Comparison of ENCODE assay signal across 9 mouse cellular contexts in the genomic region with DNA sequence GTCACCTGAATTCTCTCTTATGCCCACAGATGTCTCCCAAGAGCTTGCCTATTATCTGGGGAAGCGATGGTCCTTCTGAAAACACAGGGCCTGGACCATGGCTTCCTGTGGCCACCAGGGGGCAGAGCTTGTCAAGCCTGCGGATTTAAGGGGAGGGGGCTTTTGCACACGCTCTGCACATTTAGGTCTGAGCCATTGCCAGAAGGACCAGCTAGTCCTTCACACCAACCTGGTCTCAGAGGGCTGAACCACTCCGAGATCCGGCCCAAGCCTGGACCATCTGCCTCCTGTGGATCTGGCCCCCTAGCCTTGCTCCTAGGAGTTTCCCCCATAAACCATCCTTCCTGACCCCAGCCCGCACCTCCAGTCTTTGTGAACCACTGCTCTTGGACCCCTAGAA. TPM values are rescaled to one million over a fixed set of nuclear protein-coding genes. Genes with fewer than 3 reads are reported as not detected.
DNase-seq lines count a peak whose midpoint lies in the region; ATAC-seq and TF ChIP-seq lines count a peak whose summit lies in the region.
"Had no signal": no experiment of that assay in that cellular context is flagged by ENCODE, and none has a peak within 500 bp of the region (broad histone marks: within the 10 kb centered on the region; RNA-seq: fewer than 3 reads in every experiment).

No protein-coding gene starts in this region.

- peaks cover 1% of the 10 kb centered on the region; the same call in 1 of the 2 replicates for H3K4me1 ChIP-seq in cortical plate, adult 2 months (ENCODE audit: control insufficient read depth, insufficient read depth, low read length)
- peaks cover 28% of the 10 kb centered on the region for H3K4me1 ChIP-seq in hindbrain, embryonic 15.5 days (replicated peaks)
- H3K4me1 ChIP-seq in lung, postnatal 0 days (ENCODE audit: insufficient read depth, low read depth, low read length), result peaks cover 10% of the 10 kb centered on the region; the same call in 1 of the 2 replicates
- peaks cover 30% of the 10 kb centered on the region for H3K4me1 ChIP-seq in testis, adult 2 months (ENCODE audit: control insufficient read depth, insufficient read depth, low read length)

- no peaks in the 10 kb centered on the region for H3K36me3 ChIP-seq in hindbrain, embryonic 15.5 days
- no peaks in the 10 kb centered on the region for H3K36me3 ChIP-seq in lung, postnatal 0 days (ENCODE audit: insufficient read depth, low read length)
- no peaks in the 10 kb centered on the region for H3K36me3 ChIP-seq in testis, adult 2 months (ENCODE audit: control insufficient read depth, insufficient read depth, low read length)

- 13% methylated on average over 6 of the region's 6 CpGs for WGBS in hindbrain, embryonic 15.5 days
- 21% methylated on average over 6 of the region's 6 CpGs for WGBS in lung, postnatal 0 days

- H3K4me2 ChIP-seq in hindbrain, embryonic 15.5 days, result no peak overlapping the region
- H3K4me2 ChIP-seq in lung, postnatal 0 days (replicated peaks; ENCODE audit: low read depth, low read length), result no peak overlapping the region

- TF ChIP-seq CTCF in cortical plate, adult 2 months (IDR thresholded peaks at IDR 0.05; ENCODE audit: extremely low read depth, insufficient read depth, low read length), result peak; percentile 66
- TF ChIP-seq CTCF in lung, postnatal 0 days (IDR thresholded peaks at IDR 0.05), result peak; percentile 89
- TF ChIP-seq CTCF in testis, adult 2 months (IDR thresholded peaks at IDR 0.05; ENCODE audit: control insufficient read depth, insufficient read depth, insufficient replicate concordance, low read depth, low read length), result peak; percentile 84

- H3K9ac ChIP-seq in hindbrain, embryonic 15.5 days, result no peak overlapping the region
- H3K9ac ChIP-seq in lung, postnatal 0 days (replicated peaks; ENCODE audit: low read depth), result no peak overlapping the region

- DNase-seq in gastrocnemius, postnatal 10 days, result peak; percentile 37
- no peak for DNase-seq in gastrocnemius, postnatal 14 days
- DNase-seq in CD4-positive helper T cell, adult 2 months (ENCODE audit: low read depth, low spot score), result peak; percentile 30
- peak; percentile 58 for DNase-seq in lung, postnatal 0 days (ENCODE audit: low spot score)

- H3K27me3 ChIP-seq in hindbrain, embryonic 15.5 days, result peaks cover 28% of the 10 kb centered on the region
- peaks cover 29% of the 10 kb centered on the region for H3K27me3 ChIP-seq in lung, postnatal 0 days (replicated peaks; ENCODE audit: insufficient read depth, low read length)
- no peaks in the 10 kb centered on the region for H3K27me3 ChIP-seq in testis, adult 2 months (ENCODE audit: control insufficient read depth, insufficient read depth, low read length)

- TF ChIP-seq EP300 in lung, postnatal 0 days (IDR thresholded peaks at IDR 0.05), result no peak

- no peak overlapping the region for H3K27ac ChIP-seq in cortical plate, adult 2 months (ENCODE audit: insufficient read depth, low read length)
- no peak overlapping the region for H3K27ac ChIP-seq in hindbrain, embryonic 15.5 days (replicated peaks)
- no peak overlapping the region for H3K27ac ChIP-seq in lung, postnatal 0 days (ENCODE audit: low read length)
- H3K27ac ChIP-seq in testis, adult 2 months (ENCODE audit: control insufficient read depth, insufficient read depth, low read depth, low read length), result no peak overlapping the region

- ATAC-seq in hindbrain, embryonic 15.5 days (ENCODE audit: low FRiP score, low read depth), result peak; percentile 32
- ATAC-seq in lung, postnatal 0 days, result 0 out of 2 replicates have a peak, but pooled peaks have one; percentile 10
- ATAC-seq in monocyte, adult 5-6 weeks (replicated peaks; ENCODE audit: insufficient number of reproducible peaks, low FRiP score, low TSS enrichment, poor library complexity, severe bottlenecking), result no peak

- intact Hi-C loops in gastrocnemius, postnatal 14 days (cut with DNase I; ENCODE audit: low total_unique reads), result loop anchor here (5.0 kb wide), 1 partner anchor 359 kb away; no protein-coding TSS in a partner anchor

- H3K4me3 ChIP-seq in cortical plate, adult 2 months (ENCODE audit: insufficient read depth, low read length), result no peak overlapping the region
- H3K4me3 ChIP-seq in hindbrain, embryonic 15.5 days, result no peak overlapping the region
- no peak overlapping the region for H3K4me3 ChIP-seq in lung, postnatal 0 days (ENCODE audit: low read depth, low read length)
- H3K4me3 ChIP-seq in testis, adult 2 months (ENCODE audit: control insufficient read depth, low read depth, low read length), result peak overlapping the region; percentile 60

- no peak for TF ChIP-seq POLR2A in cortical plate, adult 2 months (IDR thresholded peaks at IDR 0.05; ENCODE audit: extremely low read depth, insufficient read depth, low read length)
- no peak for TF ChIP-seq POLR2A in testis, adult 2 months (IDR thresholded peaks at IDR 0.05; ENCODE audit: control insufficient read depth, low read depth, low read length)

- H3K9me3 ChIP-seq in hindbrain, embryonic 15.5 days, result no peaks in the 10 kb centered on the region
- no peaks in the 10 kb centered on the region for H3K9me3 ChIP-seq in lung, postnatal 0 days (ENCODE audit: low read length)

RNA-seq across cellular contexts. Expression of gene Artn, which starts 1.3 kb away (rescaled TPM):
- 1 to 10 TPM in 1 of 2 experiments, under 1 TPM in 1; 0.68 to 1.1 TPM for total RNA-seq in gastrocnemius, postnatal 10 days (2021)
- under 1 TPM; 0.31 TPM for total RNA-seq in gastrocnemius, postnatal 14 days (2021)
- polyA plus RNA-seq in cortical plate, adult 2 months (2012; rRNA removed), result 0.65 and 0.78 TPM in 2 replicates
- 0.87 and 0.92 TPM in 2 replicates for polyA plus RNA-seq in hindbrain, embryonic 15.5 days (2015; fragmentation: Nextera tagmentation; extraction: Ambion mirVana)
- 3.2 and 3.5 TPM in 2 replicates for polyA plus RNA-seq in lung, postnatal 0 days (2015; fragmentation: Nextera tagmentation; extraction: Ambion mirVana)
- polyA plus RNA-seq in testis, adult 2 months (2012; rRNA removed), result 9.0 and 10.2 TPM in 2 replicates
- total RNA-seq in monocyte, adult 5-6 weeks (2017), result not detected in 3 replicates
- total RNA-seq: neutrophil, adult 5-6 weeks had no signal

RNA-seq across cellular contexts. Expression of gene Ipo13, which starts 13.4 kb away (rescaled TPM):
- 100 to 1,000 TPM; 146 to 154 TPM for total RNA-seq in gastrocnemius, postnatal 10 days (2021)
- 100 to 1,000 TPM; 141 to 204 TPM for total RNA-seq in gastrocnemius, postnatal 14 days (2021)
- 124 and 127 TPM in 2 replicates for polyA plus RNA-seq in cortical plate, adult 2 months (2012; rRNA removed)
- polyA plus RNA-seq in hindbrain, embryonic 15.5 days (2015; fragmentation: Nextera tagmentation; extraction: Ambion mirVana), result 62.3 and 68.8 TPM in 2 replicates
- polyA plus RNA-seq in lung, postnatal 0 days (2015; fragmentation: Nextera tagmentation; extraction: Ambion mirVana), result 32.1 and 35.6 TPM in 2 replicates
- polyA plus RNA-seq in testis, adult 2 months (2012; rRNA removed), result 207 and 222 TPM in 2 replicates
- total RNA-seq in monocyte, adult 5-6 weeks (2017), result 4.4 to 15.6 TPM (median 7.5 TPM) in 3 replicates

RNA-seq across cellular contexts. Expression of gene Dph2, which starts 36.4 kb away (rescaled TPM):
- 1 to 10 TPM; 3.1 to 3.3 TPM for total RNA-seq in gastrocnemius, postnatal 10 days (2021)
- total RNA-seq in gastrocnemius, postnatal 14 days (2021), result 1 to 10 TPM; 2.6 to 2.7 TPM
- polyA plus RNA-seq in cortical plate, adult 2 months (2012; rRNA removed), result 13.8 and 14.4 TPM in 2 replicates
- polyA plus RNA-seq in hindbrain, embryonic 15.5 days (2015; fragmentation: Nextera tagmentation; extraction: Ambion mirVana), result 21.8 and 23.6 TPM in 2 replicates
- 7.8 and 8.6 TPM in 2 replicates for polyA plus RNA-seq in lung, postnatal 0 days (2015; fragmentation: Nextera tagmentation; extraction: Ambion mirVana)
- 6.6 and 8.2 TPM in 2 replicates for polyA plus RNA-seq in testis, adult 2 months (2012; rRNA removed)
- total RNA-seq in monocyte, adult 5-6 weeks (2017), result 2.1 to 15.0 TPM (median 4.2 TPM) in 3 replicates

RNA-seq across cellular contexts. Expression of gene Atp6v0b, which starts 41.1 kb away (rescaled TPM):
- 10 to 100 TPM; 60.6 to 74.5 TPM for total RNA-seq in gastrocnemius, postnatal 10 days (2021)
- 10 to 100 TPM; 55.4 to 57.6 TPM for total RNA-seq in gastrocnemius, postnatal 14 days (2021)
- 800 and 801 TPM in 2 replicates for polyA plus RNA-seq in cortical plate, adult 2 months (2012; rRNA removed)
- 570 and 601 TPM in 2 replicates for polyA plus RNA-seq in hindbrain, embryonic 15.5 days (2015; fragmentation: Nextera tagmentation; extraction: Ambion mirVana)
- 346 TPM in 2 replicates for polyA plus RNA-seq in lung, postnatal 0 days (2015; fragmentation: Nextera tagmentation; extraction: Ambion mirVana)
- polyA plus RNA-seq in testis, adult 2 months (2012; rRNA removed), result 214 and 232 TPM in 2 replicates
- 121 to 188 TPM (median 178 TPM) in 3 replicates for total RNA-seq in monocyte, adult 5-6 weeks (2017)

RNA-seq across cellular contexts. Expression of gene B4galt2, which starts 44.9 kb away (rescaled TPM):
- 10 to 100 TPM; 12.3 to 15.0 TPM for total RNA-seq in gastrocnemius, postnatal 10 days (2021)
- 1 to 10 TPM; 6.5 to 8.1 TPM for total RNA-seq in gastrocnemius, postnatal 14 days (2021)
- polyA plus RNA-seq in cortical plate, adult 2 months (2012; rRNA removed), result 119 and 122 TPM in 2 replicates
- polyA plus RNA-seq in hindbrain, embryonic 15.5 days (2015; fragmentation: Nextera tagmentation; extraction: Ambion mirVana), result 56.5 and 69.5 TPM in 2 replicates
- 7.2 and 7.7 TPM in 2 replicates for polyA plus RNA-seq in lung, postnatal 0 days (2015; fragmentation: Nextera tagmentation; extraction: Ambion mirVana)
- polyA plus RNA-seq in testis, adult 2 months (2012; rRNA removed), result 28.5 and 33.1 TPM in 2 replicates
- total RNA-seq in monocyte, adult 5-6 weeks (2017), result not detected in 3 replicates
- total RNA-seq: neutrophil, adult 5-6 weeks had no signal
